Mouse (Mus musculus): ENCODE measurements at regions not wholly inside any gene's neighbourhood (a gene's known extent, or its start where the extent isn't known, plus 50 kb on each side); places are given as distances from the start of the nearest gene placed in this dataset.
A peak's percentile ranks its signal among the peaks of the same experiment; 100 is the strongest.

- DNase-seq (ENCODE audit: low spot score), result no peak
Observed at GRCm38 (mm10) chr14:25295688-25296350, 163.2 kb upstream of the Zmiz1 start.

DNA sequence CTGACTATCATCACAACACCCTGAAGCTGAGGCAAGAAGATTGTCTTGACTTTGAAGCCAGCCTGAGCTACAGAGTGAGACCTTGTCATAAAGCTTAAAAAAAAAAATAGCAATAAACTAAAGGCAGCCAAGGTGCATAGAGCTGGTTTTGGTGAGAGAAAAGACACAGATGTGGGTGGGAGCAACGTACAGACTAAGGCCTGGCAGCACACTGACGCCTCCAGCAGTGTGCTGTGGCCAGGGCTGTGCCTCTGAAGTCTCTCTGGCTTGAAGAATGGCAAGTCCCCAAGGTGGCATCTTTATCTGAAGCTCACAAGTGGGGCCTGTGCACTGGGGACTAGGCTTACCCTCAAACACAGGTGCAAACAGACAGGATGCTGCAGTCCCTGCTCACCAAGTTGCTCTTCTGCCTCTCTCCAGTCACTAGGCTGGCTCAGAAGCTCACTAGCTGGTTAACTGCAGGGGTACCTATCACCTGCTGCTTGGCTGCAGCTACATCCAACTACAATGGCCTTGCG is 159.3 kb upstream of the Zmiz1 start:
- DNase-seq (ENCODE audit: low spot score), result no peak

GRCm38 (mm10) chr14:25301336-25302031 is 157.5 kb upstream of the Zmiz1 start:
- DNase-seq (ENCODE audit: low spot score), result peak; percentile 50

GRCm38 (mm10) chr14:25304391-25304851 is 154.6 kb upstream of the Zmiz1 start:
- peak; percentile 52 for DNase-seq (ENCODE audit: low spot score)

DNA sequence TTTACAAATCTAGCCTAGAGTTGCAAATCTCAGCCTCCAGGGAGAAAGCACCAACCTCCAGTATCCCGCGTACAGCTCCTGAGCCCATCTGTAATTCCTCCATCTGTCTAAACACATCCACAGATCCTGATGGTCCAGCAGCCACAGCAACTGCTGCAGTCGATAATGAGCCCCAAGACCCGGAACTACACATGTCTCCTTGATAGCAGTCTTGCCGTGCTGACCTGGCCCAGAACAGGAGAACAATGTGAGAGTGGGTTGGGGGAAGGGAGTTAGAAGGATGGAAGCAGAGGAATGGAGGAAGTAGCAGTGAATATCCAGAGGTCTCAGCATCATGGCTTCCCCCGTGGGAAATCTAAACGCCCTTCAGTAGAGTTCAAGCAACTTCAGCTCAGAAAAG is 152.8 kb upstream of the Zmiz1 start:
- no peak for DNase-seq (ENCODE audit: low spot score)

DNA sequence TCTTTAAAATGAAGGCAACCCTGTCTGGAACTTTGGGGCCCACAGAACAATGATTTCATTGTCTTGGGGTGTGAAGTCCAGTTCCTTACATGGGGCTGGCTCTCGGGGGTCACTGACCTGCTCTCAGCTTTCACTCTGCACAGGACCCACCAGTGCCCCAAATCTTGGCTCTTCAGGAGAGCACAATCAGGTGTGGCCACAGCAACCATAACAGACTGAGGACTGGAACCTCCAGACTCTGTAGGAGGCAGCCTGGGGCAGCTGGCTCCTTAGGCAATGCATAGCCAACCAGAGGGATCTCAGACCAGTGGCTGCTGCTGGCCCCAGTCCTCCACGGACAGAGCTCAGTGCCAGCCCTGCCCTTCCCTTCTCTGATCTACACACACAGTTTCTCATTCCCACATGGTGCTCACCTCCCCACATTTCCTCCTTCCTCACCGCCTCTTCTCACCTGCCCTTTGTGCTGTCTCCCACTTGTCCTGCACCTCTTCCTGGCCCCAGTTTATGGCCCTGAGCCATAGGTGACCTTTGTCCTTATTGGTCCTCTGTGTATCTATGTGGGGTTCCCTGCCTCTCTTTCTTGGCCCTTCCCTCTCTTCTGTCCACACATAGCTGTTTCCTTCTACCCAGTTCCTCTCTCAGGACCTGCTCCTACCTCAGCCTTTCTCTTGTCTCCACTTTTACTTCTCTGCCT is 151.9 kb upstream of the Zmiz1 start:
- no peak for DNase-seq (ENCODE audit: low spot score)

- no peak for DNase-seq (ENCODE audit: low spot score)
Observed at GRCm38 (mm10) chr14:25308051-25308450, 150.9 kb upstream of the Zmiz1 start.

DNA sequence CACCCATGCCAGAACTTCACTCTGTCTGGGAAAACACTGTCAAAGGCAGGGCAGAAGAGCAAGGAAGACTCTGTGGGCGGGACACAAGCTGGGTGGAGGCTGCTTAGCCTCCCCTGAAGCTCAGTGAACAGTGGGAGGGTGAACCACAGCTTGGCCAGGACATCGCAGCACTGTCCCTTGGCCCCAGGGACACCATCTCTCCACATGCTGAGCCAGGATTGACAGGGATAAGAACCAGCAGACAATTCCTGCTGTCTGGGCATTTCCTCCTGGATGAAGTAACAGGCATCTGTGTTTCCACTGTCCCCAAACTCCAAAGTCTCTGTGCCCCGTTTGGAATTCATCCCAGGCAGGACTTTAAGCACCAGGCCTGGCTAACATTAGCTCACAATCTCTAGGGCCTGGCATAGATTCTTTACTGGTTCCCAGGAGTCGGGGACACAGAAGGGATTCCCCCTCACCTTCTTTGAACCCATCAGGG is 148.3 kb upstream of the Zmiz1 start:
- no peak for DNase-seq (ENCODE audit: low spot score)

DNA sequence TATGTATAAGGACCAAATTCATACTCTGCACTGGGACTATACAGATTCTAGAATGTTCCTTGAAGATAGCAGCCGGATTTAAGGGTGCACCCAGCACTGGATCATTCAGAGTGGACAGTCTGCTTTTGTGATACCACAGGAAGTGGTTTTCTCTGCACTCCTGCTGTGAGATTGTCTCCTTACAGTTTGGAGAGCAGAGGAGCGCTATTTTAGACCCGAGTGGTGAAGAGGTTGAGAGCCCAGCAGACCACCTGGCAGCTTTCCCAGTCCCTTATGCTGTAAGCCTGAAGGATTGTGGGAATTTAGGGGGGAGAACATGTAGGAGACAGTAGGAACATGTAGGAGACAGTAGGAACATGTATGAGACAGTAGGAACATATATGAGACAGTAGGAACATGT is 147.5 kb upstream of the Zmiz1 start:
- DNase-seq (ENCODE audit: low spot score), result no peak

DNA sequence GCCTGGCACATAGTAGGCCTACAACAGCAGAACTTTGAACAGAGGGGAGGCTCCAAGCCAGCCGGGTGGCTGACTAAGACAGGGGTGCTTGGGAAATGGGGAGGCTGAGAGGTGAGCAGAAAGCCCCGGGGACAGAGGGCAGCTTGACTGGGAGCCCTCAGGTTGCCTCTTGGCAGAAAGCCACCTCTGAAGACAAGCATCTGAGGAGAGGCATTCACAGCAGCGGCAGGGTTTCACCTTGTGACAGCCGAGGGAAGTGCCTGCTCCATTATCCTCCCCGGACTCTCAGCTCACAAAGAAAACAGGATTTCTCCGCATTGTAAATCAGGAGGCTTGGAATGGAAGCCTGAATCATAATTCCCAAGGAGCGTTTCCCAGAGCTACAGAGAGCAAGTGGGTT is 146.8 kb upstream of the Zmiz1 start:
- DNase-seq (ENCODE audit: low spot score), result no peak

DNA sequence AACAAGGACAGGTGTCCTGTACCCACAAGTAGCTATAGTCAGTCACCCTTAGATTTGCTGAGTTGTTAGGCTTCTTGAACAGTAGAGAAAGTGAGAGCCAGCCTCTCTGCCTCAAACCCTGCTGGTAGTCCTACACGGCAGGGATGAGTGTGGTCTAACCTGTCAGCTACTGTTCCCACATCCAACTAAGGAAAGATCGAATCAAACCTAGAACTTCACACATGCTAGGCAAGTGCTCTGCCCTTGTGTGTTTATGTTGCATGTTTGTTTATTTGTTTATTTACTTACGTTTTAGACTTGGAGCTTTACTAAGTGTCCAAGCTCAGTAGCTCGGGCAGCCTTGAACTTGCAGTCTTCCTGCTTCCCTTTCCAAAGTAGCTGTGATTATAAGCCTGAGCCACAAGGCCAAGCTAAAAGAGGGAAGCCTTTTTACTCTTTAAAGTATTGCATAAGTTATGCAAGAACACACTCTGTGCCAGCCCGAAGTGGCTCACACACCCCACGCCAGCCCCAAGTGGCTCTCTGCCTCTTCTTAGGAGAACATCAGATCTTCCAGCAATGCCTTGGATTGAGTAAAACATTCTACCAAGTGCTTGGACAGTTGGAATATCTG is 146.1 kb upstream of the Zmiz1 start:
- DNase-seq (ENCODE audit: low spot score), result no peak

GRCm38 (mm10) chr14:25313693-25314240 is 145.2 kb upstream of the Zmiz1 start:
- no peak for DNase-seq (ENCODE audit: low spot score)

- DNase-seq (ENCODE audit: low spot score), result no peak
Observed at GRCm38 (mm10) chr14:25316491-25316890, 142.5 kb upstream of the Zmiz1 start.

- peak; percentile 95 for DNase-seq (ENCODE audit: low spot score)
Observed at GRCm38 (mm10) chr14:25317680-25318471, 141.1 kb upstream of the Zmiz1 start.

- DNase-seq (ENCODE audit: low spot score), result no peak
Observed at GRCm38 (mm10) chr14:25318909-25319308, 140.1 kb upstream of the Zmiz1 start.

- no peak for DNase-seq (ENCODE audit: low spot score)
Observed at GRCm38 (mm10) chr14:25320141-25320540, 138.8 kb upstream of the Zmiz1 start.

DNA sequence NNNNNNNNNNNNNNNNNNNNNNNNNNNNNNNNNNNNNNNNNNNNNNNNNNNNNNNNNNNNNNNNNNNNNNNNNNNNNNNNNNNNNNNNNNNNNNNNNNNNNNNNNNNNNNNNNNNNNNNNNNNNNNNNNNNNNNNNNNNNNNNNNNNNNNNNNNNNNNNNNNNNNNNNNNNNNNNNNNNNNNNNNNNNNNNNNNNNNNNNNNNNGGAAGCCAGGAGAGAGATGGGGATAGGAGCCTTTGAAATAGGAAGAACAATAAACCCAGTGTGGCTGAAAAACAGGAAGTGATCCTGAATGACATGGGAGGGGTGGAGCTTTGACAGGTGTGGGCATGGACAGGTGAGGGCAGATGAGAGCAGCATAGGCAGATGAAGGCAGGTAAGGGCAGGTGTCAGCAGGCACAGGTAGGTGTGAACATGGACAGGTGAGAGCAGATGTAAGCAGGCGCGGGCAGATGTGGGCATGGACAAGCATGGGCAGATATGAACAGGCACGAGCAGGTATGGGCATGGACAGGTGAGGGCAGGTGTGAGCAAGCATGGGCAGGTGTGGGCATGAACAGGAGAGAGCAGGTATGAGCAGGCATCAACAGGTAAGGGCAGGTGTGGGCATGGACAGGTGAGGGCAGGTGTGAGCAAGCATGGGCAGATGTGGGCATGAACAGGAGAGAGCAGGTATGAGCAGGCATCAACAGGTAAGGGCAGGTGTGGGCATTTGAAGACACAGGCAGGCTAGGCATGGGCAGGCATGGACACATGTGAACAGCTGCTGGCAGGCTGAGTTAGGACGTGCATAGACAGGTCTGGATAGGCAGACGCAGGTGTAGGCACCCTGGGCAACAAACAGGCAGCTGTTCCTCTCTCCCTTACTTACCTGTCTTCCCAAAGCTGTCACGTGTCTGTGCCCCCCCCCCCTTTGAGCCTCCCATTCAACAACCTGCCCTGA is 135.2 kb upstream of the Zmiz1 start:
- no peak for DNase-seq (ENCODE audit: low spot score)

GRCm38 (mm10) chr14:25325887-25326286 is 133.1 kb upstream of the Zmiz1 start:
- DNase-seq (ENCODE audit: low spot score), result no peak

DNA sequence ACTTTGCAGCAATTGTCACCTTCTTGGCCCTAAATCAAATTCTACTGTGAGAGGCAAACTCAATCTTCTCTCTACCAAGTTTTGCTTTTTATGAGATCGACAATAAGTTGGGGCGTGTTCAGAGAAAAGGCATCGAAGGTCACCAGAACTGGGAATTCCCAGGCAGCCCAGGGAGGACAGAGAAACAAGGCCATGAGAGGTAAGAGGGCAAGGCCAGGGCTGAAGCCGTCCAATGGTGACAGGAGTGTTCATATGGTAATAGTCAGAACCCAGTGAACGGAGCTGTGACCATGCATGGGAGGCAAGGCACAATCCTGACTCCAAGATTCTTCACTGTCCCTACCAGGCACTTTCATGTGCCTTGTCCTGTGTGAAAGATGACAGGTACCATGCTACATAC is 130.8 kb upstream of the Zmiz1 start:
- DNase-seq (ENCODE audit: low spot score), result no peak

- no peak for DNase-seq (ENCODE audit: low spot score)
Observed at GRCm38 (mm10) chr14:25334186-25334585, 124.8 kb upstream of the Zmiz1 start.
